In genomic region chrX:73619401-73619800, GRCm38 (mm10) we compare ENCODE assay signal across 22 mouse cellular contexts. TPM values are rescaled to one million over a fixed set of nuclear protein-coding genes. Genes with fewer than 3 reads are reported as not detected.
"Had no signal": no experiment of that assay in that cellular context is flagged by ENCODE, and none has a peak within 500 bp of the region (broad histone marks: within the 10 kb centered on the region; RNA-seq: fewer than 3 reads in every experiment).

No protein-coding gene starts in this region.

- H3K9ac ChIP-seq: liver, embryonic 12.5 days; liver, embryonic 14.5 days; lung, embryonic 14.5 days; midbrain, embryonic 12.5 days; neural tube, embryonic 13.5 days; neural tube, embryonic 15.5 days had no signal

- H3K4me3 ChIP-seq: liver, embryonic 12.5 days; midbrain, embryonic 10.5 days; midbrain, embryonic 12.5 days; myocyte; neural tube, embryonic 13.5 days; neural tube, embryonic 15.5 days had no signal

- H3K36me3 ChIP-seq: liver, embryonic 12.5 days; midbrain, embryonic 10.5 days; midbrain, embryonic 12.5 days; neural tube, embryonic 13.5 days; neural tube, embryonic 15.5 days had no signal

- ATAC-seq: liver, embryonic 12.5 days; midbrain, embryonic 16.5 days had no signal

- DNase-seq: lung, adult 18-20 months; lung, embryonic 14.5 days; lung, postnatal 10 days; midbrain, embryonic 14.5 days; retina, postnatal 1 day; right cerebral cortex, adult 18-20 months; right cerebral cortex, postnatal 25 days; right cerebral cortex, postnatal 4 days; spleen, adult 18-20 months; thymus, adult 2 months; thymus, postnatal 14 days; thymus, postnatal 36 days had no signal

- H3K9me3 ChIP-seq: liver, embryonic 12.5 days; midbrain, embryonic 10.5 days; midbrain, embryonic 12.5 days; neural tube, embryonic 13.5 days; neural tube, embryonic 15.5 days had no signal

- H3K27ac ChIP-seq: liver, embryonic 12.5 days; liver, embryonic 14.5 days; midbrain, embryonic 10.5 days; midbrain, embryonic 12.5 days; neural tube, embryonic 13.5 days; neural tube, embryonic 15.5 days had no signal

- H3K27me3 ChIP-seq: neural tube, embryonic 13.5 days; neural tube, embryonic 15.5 days had no signal

- H3K4me1 ChIP-seq: liver, embryonic 12.5 days; midbrain, embryonic 10.5 days; midbrain, embryonic 12.5 days; neural tube, embryonic 13.5 days; neural tube, embryonic 15.5 days had no signal

- H3K4me2 ChIP-seq: liver, embryonic 12.5 days; lung, embryonic 14.5 days; midbrain, embryonic 12.5 days; neural tube, embryonic 13.5 days; neural tube, embryonic 15.5 days had no signal

RNA-seq across cellular contexts. Expression of gene Pnck, which starts 40.5 kb away (rescaled TPM):
- total RNA-seq: megakaryocyte, adult 5-6 weeks; megakaryocyte-erythroid progenitor cell, adult 5-6 weeks had no signal

RNA-seq across cellular contexts. Expression of gene Slc6a8, which starts 53.5 kb away (rescaled TPM):
- total RNA-seq: megakaryocyte, adult 5-6 weeks; megakaryocyte-erythroid progenitor cell, adult 5-6 weeks had no signal
